In genomic region chr19:43857347-43857746, GRCm38 (mm10) we compare ENCODE assay signal across 14 mouse cellular contexts.
DNase-seq lines count a peak whose midpoint lies in the region; ATAC-seq and TF ChIP-seq lines count a peak whose summit lies in the region.
"Had no signal": no experiment of that assay in that cellular context is flagged by ENCODE, and none has a peak within 500 bp of the region (broad histone marks: within the 10 kb centered on the region; RNA-seq: fewer than 3 reads in every experiment).

No protein-coding gene starts in this region.

- 0 out of 2 replicates have a peak, but pooled peaks have one; percentile 23 for TF ChIP-seq CTCF in liver, postnatal 0 days (IDR thresholded peaks at IDR 0.05; ENCODE audit: low read depth)

- no peaks in the 10 kb centered on the region for H3K9me3 ChIP-seq in liver, postnatal 0 days (ENCODE audit: low read length)
- no peaks in the 10 kb centered on the region for H3K9me3 ChIP-seq in ES-E14 (ENCODE audit: control insufficient read depth, insufficient read depth, low read depth, low read length)
- H3K9me3 ChIP-seq in limb, embryonic 10.5 days (replicated peaks): no peaks in the 10 kb centered on the region

- in situ Hi-C loops in ES-E14 (cut with MboI; ENCODE audit: low sequenced_read_pairs in 2 of 2, unreplicated experiment in 2 of 2): no loop called here

- no peak overlapping the region for H3K9ac ChIP-seq in liver, postnatal 0 days (replicated peaks)
- H3K9ac ChIP-seq in ES-E14 (ENCODE audit: insufficient read depth, low read depth, low read length, poor library complexity, severe bottlenecking): no peak overlapping the region

- no peak overlapping the region for H3K4me3 ChIP-seq in liver, postnatal 0 days (ENCODE audit: low read depth, low read length)
- H3K4me3 ChIP-seq in ES-E14 (ENCODE audit: insufficient read depth in 1 of 2, low read depth in 1 of 2, low read length in 2 of 2, poor library complexity in 1 of 2, severe bottlenecking in 1 of 2): no peak overlapping the region
- H3K4me3 ChIP-seq in limb, embryonic 10.5 days: no peak overlapping the region
- H3K4me3 ChIP-seq: erythroblast, embryonic 14.5 days had no signal

- WGBS in liver, postnatal 0 days (ENCODE audit: insufficient replicate concordance): 84% methylated on average over 6 of the region's 6 CpGs
- WGBS in limb, embryonic 10.5 days: 78% methylated on average over 6 of the region's 6 CpGs

- no peaks in the 10 kb centered on the region for H3K4me1 ChIP-seq in liver, postnatal 0 days (ENCODE audit: insufficient read depth)
- no peaks in the 10 kb centered on the region for H3K4me1 ChIP-seq in ES-E14 (ENCODE audit: control insufficient read depth in 2 of 2, insufficient read depth in 2 of 2, low read length in 2 of 2, poor library complexity in 1 of 2)
- H3K4me1 ChIP-seq in limb, embryonic 10.5 days: no peaks in the 10 kb centered on the region

- H3K27me3 ChIP-seq in liver, postnatal 0 days (ENCODE audit: insufficient read depth, low read length): no peaks in the 10 kb centered on the region
- no peaks in the 10 kb centered on the region for H3K27me3 ChIP-seq in limb, embryonic 10.5 days (ENCODE audit: low read depth, poor library complexity, severe bottlenecking)

- ATAC-seq in liver, postnatal 0 days: no peak
- 0 out of 2 replicates have a peak, but pooled peaks have one; percentile 20 for ATAC-seq in granulocyte monocyte progenitor cell, adult 5-6 weeks (replicated peaks; ENCODE audit: poor library complexity, severe bottlenecking)
- ATAC-seq: inflammation-experienced regulatory T-cells, adult 6 months had no signal

- peaks cover 37% of the 10 kb centered on the region for H3K36me3 ChIP-seq in liver, postnatal 0 days (replicated peaks; ENCODE audit: insufficient read depth, low read length)
- H3K36me3 ChIP-seq in ES-E14 (ENCODE audit: control insufficient read depth, insufficient read depth, low read length, poor library complexity, severe bottlenecking): peaks cover 25% of the 10 kb centered on the region
- H3K36me3 ChIP-seq in limb, embryonic 10.5 days: peaks cover 96% of the 10 kb centered on the region

- H3K4me2 ChIP-seq in liver, postnatal 0 days (ENCODE audit: low read depth, low read length): no peak overlapping the region
- H3K4me2 ChIP-seq: liver, embryonic 11.5 days had no signal

- DNase-seq in adrenal gland, postnatal 36 days: peak; percentile 37 to 48
- DNase-seq in adrenal gland, adult 8-10 months: no peak
- DNase-seq in liver, postnatal 0 days: no peak
- DNase-seq in liver (no peak), ES-E14 (ENCODE audit: low read depth, low spot score) (peak; percentile 58)
- DNase-seq in thymus, postnatal 10 days (ENCODE audit: low spot score in 2 of 2): no peak
- DNase-seq in limb, embryonic 10.5 days (ENCODE audit: low spot score): no peak
- DNase-seq: cerebellum, adult 11-12 months; kidney, postnatal 36 days; thymus, postnatal 25 days had no signal

- TF ChIP-seq EP300 in liver, postnatal 0 days (IDR thresholded peaks at IDR 0.05; ENCODE audit: low read depth): no peak

- no peak overlapping the region for H3K27ac ChIP-seq in liver, postnatal 0 days (ENCODE audit: low read depth)
- H3K27ac ChIP-seq in ES-E14 (ENCODE audit: insufficient read depth, low read depth, low read length, poor library complexity, severe bottlenecking): no peak overlapping the region
- H3K27ac ChIP-seq in limb, embryonic 10.5 days: no peak overlapping the region

TF ChIP-seq in ES-E14, 5 proteins besides CTCF, POLR2A, EP300 and RAD21:
- no peak for TF ChIP-seq CHD2 (IDR thresholded peaks at IDR 0.05; ENCODE audit: low read depth, low read length)
- no peak for TF ChIP-seq ZC3H11A (IDR thresholded peaks at IDR 0.05; ENCODE audit: borderline replicate concordance, low read depth, low read length)
- TF ChIP-seq ZNF384 (IDR thresholded peaks at IDR 0.05; ENCODE audit: low read depth, low read length): no peak
- TF ChIP-seq HCFC1 (IDR thresholded peaks at IDR 0.05; ENCODE audit: borderline replicate concordance, insufficient read depth, low read length): no peak
- TF ChIP-seq MAFK (IDR thresholded peaks at IDR 0.05; ENCODE audit: insufficient read depth, low read depth, low read length): no peak

Comparison
In these comparisons a context has a peak if more than half of its experiments do, and no peak if none do; other contexts are left out.
1. DNase-seq: peak in adrenal gland, postnatal 36 days (2 of 2) and ES-E14 (single experiment); none in adrenal gland, adult 8-10 months (single experiment), liver, postnatal 0 days (single experiment), liver (single experiment), thymus, postnatal 10 days (0 of 2) and limb, embryonic 10.5 days (single experiment).